Mouse (Mus musculus) CD8-positive naive resting alpha-beta T cell, adult 2 months (primary cell): ENCODE results near the gene Ntn1.

Experiments
- DNase-seq, 2 experiments: peaks; one replicate each; pipeline ENCODE4 v3.0.0; 2022; ENCODE audit warnings: low read depth in 2 of 2, low spot score in 2 of 2

The Ntn1 gene

GRCm38 (mm10) chr11:68384592-68385020 lies 16.0 kb downstream of the Ntn1 start:
- no peak for DNase-seq

DNA sequence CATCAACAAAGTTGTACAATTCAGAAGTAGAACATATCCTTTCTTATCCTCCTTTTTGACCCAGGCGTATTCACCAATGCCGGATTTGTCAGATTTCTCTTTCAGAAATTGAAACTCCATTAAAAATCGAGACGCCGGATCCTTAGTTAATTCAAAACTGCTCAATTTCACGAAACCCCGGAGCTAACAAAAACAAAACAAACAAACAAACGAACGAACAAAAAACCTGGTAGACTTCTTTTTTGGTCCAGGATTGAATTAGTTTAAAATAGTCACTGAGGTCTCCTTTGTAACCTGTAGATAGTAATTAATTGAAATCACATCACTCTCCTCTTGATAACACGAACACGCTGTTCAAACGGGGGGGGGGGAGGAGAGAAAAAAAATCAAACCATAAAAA lies 16.5 kb downstream of the Ntn1 start:
- no peak for DNase-seq

DNA sequence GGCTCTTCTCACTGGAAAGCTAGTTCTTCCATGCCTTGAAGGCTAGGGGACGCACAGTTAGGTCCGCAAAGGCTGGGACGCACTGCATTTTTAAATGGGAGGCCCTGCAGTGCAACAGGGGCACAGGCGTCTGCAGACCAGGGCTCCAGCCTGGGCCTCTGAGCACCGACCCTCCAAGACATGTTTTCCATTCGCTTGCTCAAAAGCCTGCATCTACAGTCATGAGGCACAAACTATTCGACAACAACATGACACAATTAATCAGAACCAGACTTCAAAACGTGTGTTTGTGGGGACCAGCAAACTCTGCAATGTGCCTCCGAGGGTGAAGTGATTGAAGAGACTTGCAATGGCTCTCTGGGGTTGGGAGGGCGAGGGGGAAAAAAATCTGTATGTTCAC lies 17.1 kb downstream of the Ntn1 start:
- no peak for DNase-seq

- no peak for DNase-seq
These were observed 18.8 kb downstream of the Ntn1 start for GRCm38 (mm10) chr11:68381833-68382232.

- no peak for DNase-seq
These were observed 19.3 kb downstream of the Ntn1 start for GRCm38 (mm10) chr11:68381318-68381717.

- no peak for DNase-seq
These were observed 21.5 kb downstream of the Ntn1 start for GRCm38 (mm10) chr11:68378946-68379764.

DNA sequence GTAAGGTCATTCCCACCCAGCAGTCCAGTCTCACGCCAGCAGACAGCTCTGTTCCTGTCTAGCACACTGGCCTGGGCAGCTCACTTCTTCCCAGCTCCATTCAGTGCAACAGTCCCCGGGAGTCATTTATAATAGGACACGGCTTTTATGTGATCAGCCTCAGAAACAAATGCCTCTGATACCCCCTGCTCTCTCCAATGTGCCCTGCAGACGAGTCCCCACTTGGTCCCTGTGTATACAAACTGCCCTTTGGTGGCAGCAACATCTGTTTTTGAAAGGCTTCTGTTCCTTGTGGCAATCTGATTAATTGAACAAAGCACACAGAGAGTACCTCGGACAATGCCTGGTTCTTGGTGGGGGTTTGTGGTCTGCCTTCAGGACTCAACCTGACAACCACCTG lies 22.2 kb downstream of the Ntn1 start:
- DNase-seq = no peak

DNA sequence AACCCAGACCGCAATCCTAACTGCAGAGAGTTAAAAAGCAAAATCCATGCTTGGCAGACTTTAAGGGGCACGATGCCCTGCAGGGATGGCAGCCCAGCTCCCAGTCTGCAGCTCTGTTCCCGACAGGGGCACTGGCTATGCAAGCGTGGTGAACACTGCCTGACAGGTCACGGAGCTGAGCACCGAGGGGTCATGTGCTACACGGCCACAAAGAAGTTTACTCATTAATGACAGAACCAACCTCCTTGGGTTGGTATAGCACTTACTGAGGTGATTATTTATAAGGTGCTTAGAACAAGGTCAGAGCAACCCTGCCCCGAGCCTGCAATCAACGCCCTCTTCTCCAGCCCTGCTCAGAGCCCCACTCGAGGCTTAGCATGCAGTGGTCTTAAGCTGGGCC lies 27.5 kb downstream of the Ntn1 start:
- no peak for DNase-seq

DNA sequence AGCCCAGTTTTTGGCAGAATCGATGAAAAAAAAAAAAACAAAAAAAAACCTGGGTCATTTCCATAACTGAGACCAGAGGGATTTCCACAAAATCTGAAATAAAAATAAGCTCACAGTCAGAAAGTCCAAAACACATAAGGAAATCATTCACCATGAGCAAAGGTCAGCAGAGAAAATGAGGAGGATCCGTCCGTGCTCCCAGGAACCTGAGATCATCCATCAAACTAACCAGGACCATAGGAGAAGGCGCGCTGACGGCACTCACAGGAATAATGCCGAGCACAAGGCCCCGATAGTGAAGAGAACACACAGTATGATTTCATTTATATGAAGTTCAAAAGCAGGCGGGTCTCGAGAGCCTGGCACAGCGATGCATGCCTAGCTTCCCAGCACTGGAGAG lies 29.0 kb downstream of the Ntn1 start:
- no peak for DNase-seq

- DNase-seq = no peak
These were observed 43.7 kb downstream of the Ntn1 start for GRCm38 (mm10) chr11:68356901-68357300.

GRCm38 (mm10) chr11:68355561-68355960 lies 45.1 kb downstream of the Ntn1 start:
- no peak for DNase-seq

GRCm38 (mm10) chr11:68354848-68355247 lies 45.8 kb downstream of the Ntn1 start:
- DNase-seq = no peak

DNA sequence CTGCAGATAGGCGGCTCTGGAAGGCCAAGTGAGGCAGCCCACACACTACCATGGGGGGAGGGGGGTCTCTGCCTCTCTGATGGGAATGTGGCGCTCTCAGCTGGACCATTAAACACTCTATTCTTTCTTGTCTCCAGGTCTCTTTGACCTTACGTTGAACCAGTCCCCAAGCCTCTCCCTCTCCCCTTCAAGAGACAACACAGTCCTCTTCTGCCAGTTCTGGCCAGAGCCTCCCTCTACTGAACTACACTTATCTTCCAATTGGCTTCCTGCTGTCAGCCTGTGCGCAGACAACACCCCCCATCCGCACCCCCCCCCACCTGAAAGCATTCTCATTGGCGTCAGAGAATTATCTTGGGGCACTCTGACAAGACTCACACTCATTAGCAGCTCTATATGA lies 48.4 kb downstream of the Ntn1 start:
- no peak for DNase-seq

GRCm38 (mm10) chr11:68348851-68349250 lies 51.8 kb downstream of the Ntn1 start:
- DNase-seq = no peak

- DNase-seq = no peak
These were observed 52.5 kb downstream of the Ntn1 start for GRCm38 (mm10) chr11:68348083-68348482.

- no peak for DNase-seq
These were observed 53.1 kb downstream of the Ntn1 start for GRCm38 (mm10) chr11:68347508-68347907.

DNA sequence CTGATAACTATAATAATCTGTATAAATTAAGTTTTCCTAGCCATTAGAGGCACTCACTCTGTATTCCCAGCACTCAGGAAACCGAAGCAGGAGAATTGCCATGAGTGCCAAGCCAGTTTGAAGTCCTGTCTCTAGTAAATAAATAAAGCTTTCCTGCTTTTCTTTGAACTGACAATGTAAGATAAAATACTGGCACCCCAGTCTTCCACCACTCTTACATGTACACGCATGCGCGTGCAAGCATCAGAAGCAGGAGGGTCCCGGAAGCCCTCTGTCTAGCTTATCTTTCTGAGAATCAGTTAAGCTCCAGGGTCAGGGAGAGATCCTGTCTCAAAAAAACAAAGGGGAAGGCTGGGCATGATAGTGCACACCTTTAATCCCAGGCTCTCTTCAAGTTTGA lies 54.5 kb downstream of the Ntn1 start:
- no peak for DNase-seq

- DNase-seq = no peak
These were observed 56.4 kb downstream of the Ntn1 start for GRCm38 (mm10) chr11:68344221-68344620.

- DNase-seq = no peak
These were observed 57.9 kb downstream of the Ntn1 start for GRCm38 (mm10) chr11:68342761-68343160.

DNA sequence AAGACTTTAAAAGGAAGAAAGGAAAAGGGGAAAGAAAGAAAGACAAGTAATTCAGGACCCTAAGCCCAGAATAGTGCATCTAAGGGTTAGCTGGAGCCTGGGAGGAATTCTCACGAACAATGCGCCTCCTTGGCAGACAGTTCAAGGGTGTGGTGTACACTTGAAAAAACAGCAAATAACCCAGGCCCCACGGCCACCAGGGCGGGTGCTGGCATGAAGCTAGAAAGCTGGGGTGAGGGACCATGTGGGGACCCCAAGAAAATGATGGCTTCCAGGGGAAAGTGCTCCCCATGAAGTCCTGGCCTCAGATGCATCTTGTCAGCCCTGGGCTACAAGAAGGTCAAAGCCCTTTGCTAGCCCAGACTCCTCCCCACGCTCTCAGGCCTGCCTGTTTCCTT lies 58.6 kb downstream of the Ntn1 start:
- no peak for DNase-seq

DNA sequence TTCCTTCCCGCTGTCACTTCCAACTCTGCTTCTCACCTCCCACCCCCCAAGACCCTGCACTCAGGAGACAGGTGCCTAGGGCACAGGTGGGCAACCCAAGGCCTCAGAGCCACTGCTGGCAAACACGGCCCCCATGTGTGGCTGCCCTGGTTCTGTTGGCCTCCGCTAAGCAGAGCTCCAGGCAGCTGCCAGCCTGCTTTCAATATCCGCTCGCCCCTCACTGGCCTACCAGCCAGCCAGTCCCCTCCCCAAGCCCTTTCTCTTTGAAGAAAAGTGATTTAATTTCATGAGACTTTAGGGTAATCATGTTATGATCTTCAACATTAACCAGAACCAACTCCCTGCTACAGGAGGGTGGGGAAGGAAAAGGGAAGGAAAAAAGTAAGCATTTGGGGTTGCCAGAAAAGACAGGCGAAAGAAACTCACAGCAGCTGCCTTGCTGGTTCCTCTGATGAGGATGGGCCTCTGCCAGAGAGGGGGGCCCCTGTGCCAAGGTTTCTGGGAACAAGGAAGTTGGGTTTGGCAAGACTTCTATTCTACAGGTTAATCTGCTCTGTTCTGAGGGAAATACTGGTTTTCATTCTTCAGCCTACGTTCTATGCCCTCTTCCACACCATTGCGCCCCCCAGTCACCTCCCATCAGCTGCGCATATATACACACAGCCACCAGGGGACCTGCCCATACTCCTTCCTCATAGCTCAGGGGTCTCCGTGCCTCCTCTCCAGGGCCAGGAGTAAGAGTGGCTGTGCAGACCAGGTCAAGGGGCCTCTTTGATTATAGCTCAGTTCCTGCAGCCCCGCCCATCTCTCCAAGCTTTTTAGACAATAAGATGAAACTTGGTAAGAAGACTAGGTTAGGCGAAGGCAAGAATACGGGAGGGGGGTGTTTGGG lies 59.3 kb downstream of the Ntn1 start:
- DNase-seq = no peak

DNA sequence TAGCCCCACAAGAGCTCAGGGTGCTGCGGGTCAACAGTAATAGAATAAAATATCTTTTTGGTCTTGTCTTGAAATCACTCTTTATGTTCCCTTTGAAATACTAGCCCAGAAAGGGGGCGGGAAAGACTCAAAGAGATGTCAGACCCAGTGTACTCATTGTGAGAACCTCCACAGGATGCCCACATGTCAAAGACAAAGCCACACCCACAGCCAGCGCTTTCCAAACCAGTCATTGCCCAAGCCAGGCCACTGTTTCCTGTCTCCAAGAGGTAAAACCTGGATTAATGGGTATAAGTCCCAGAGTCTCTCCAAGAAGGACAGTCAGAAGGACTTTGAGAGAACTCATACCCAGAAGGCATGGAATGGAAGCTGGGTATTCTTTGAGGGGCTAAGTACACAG lies 60.3 kb downstream of the Ntn1 start:
- DNase-seq = no peak
